In the genomic region with DNA sequence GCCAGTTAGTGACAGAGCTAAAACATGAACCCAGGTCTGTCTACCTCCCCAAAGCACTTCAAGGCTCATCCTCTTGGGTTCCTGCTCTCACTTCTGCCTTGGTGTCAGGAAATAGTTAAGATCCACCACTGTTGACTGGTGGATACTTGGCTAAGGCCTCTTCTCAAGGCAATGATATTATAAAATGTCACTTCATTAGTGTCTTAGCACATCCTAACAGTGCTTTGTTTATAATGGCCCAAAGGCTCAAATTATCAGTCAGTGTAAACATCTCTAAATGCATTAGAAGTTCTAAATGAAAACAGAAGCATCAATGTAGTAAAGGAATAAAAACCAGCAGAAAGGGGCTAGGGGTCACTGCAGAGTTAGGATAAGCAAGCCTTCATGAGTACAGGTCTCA, we compare ENCODE assay signal across 26 mouse cellular contexts. TPM values are rescaled to one million over a fixed set of nuclear protein-coding genes. Genes with fewer than 3 reads are reported as not detected.
"Had no signal": no experiment of that assay in that cellular context is flagged by ENCODE, and none has a peak within 500 bp of the region (broad histone marks: within the 10 kb centered on the region; RNA-seq: fewer than 3 reads in every experiment).

No protein-coding gene starts in this region.

- H3K4me1 ChIP-seq: heart, embryonic 13.5 days; heart, embryonic 15.5 days; hindbrain, embryonic 13.5 days; hindbrain, embryonic 15.5 days; kidney, embryonic 15.5 days; limb, embryonic 13.5 days had no signal

- DNase-seq: forebrain, postnatal 0 days; gastrocnemius, postnatal 14 days; gastrocnemius, postnatal 36 days; heart, adult 11 months; heart, adult 2 months; heart, postnatal 14 days; heart, postnatal 36 days; kidney, adult 11 months; kidney, adult 2 months; kidney, adult 9 months; kidney, postnatal 14 days; kidney, postnatal 36 days; layer of hippocampus, adult 9-11 months; layer of hippocampus, postnatal 36 days; left cerebral cortex, postnatal 4 days had no signal

- H3K27me3 ChIP-seq: heart, embryonic 13.5 days; heart, embryonic 15.5 days; hindbrain, embryonic 13.5 days; hindbrain, embryonic 15.5 days; kidney, embryonic 15.5 days; limb, embryonic 13.5 days had no signal

- H3K4me2 ChIP-seq: heart, embryonic 11.5 days; heart, embryonic 13.5 days; heart, embryonic 15.5 days; hindbrain, embryonic 13.5 days; hindbrain, embryonic 15.5 days; kidney, embryonic 15.5 days; limb, embryonic 13.5 days had no signal

- H3K27ac ChIP-seq: heart, adult 2 months; heart, embryonic 13.5 days; heart, embryonic 15.5 days; hindbrain, embryonic 13.5 days; hindbrain, embryonic 15.5 days; hindbrain, postnatal 0 days; kidney, embryonic 15.5 days; kidney, postnatal 0 days; limb, embryonic 13.5 days had no signal

- H3K9me3 ChIP-seq: heart, embryonic 13.5 days; heart, embryonic 15.5 days; hindbrain, embryonic 13.5 days; hindbrain, embryonic 15.5 days; kidney, embryonic 15.5 days; limb, embryonic 13.5 days had no signal

- H3K9ac ChIP-seq: forebrain, postnatal 0 days; heart, embryonic 13.5 days; heart, embryonic 15.5 days; hindbrain, embryonic 13.5 days; hindbrain, embryonic 15.5 days; kidney, embryonic 15.5 days; limb, embryonic 13.5 days had no signal

- H3K4me3 ChIP-seq: heart, adult 2 months; heart, embryonic 13.5 days; heart, embryonic 15.5 days; hindbrain, embryonic 13.5 days; hindbrain, embryonic 15.5 days; kidney, embryonic 15.5 days; limb, embryonic 13.5 days had no signal

- H3K36me3 ChIP-seq: heart, embryonic 13.5 days; heart, embryonic 15.5 days; kidney, embryonic 15.5 days; limb, embryonic 13.5 days had no signal

- ATAC-seq: forebrain, postnatal 0 days; hindbrain, postnatal 0 days; intestine, embryonic 16.5 days had no signal

RNA-seq across cellular contexts. Expression of a gene that starts 26.5 kb away (rescaled TPM):
- polyA plus RNA-seq: heart, adult 2 months; heart, postnatal 0 days had no signal
